Mouse (Mus musculus): ENCODE data around the gene 1500011B03Rik. TPM values are rescaled to one million over a fixed set of nuclear protein-coding genes. Genes with fewer than 3 reads are reported as not detected.
A peak's percentile ranks its signal among the peaks of the same experiment; 100 is the strongest.

1500011B03Rik gene
- polyA plus RNA-seq, 1 experiment: 5.8 TPM

DNA sequence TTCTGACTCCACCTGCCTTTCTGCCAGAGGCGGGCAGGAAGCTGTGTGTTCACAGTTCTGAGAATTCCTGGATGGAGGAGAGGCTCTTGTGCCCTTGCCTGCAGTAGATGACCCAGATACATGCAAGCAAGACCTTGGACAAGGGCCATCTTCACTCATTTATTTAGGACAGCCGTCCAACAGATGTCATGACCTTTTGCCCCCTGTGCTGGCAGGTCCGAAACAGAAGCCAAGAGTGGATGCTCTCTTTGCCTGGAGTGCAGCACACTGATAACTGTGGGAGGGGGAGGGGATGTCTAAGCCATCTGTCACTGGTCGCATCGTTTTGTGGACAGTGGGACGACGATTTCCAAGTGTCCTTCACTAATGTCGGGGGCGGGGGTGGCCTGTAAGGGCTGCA is 28.0 kb downstream of the 1500011B03Rik start:
- Histone ChIP-seq H3K36me3 (ENCODE audit: control insufficient read depth) (peaks cover 98% of the 10 kb centered on the region), H3K27me3 (ENCODE audit: control insufficient read depth) (no peaks in the 10 kb centered on the region), H3K9me3 (ENCODE audit: control insufficient read depth, low read length) (peaks cover 6% of the 10 kb centered on the region), H3K4me1 (ENCODE audit: control insufficient read depth) (peaks cover 19% of the 10 kb centered on the region), H3K4me3 (replicated peaks) (no peak overlapping the region)
- TF ChIP-seq GATA1 (IDR thresholded peaks at IDR 0.05; ENCODE audit: low read length) (no peak), TAL1 (IDR thresholded peaks at IDR 0.05; ENCODE audit: low read length) (no peak)

DNA sequence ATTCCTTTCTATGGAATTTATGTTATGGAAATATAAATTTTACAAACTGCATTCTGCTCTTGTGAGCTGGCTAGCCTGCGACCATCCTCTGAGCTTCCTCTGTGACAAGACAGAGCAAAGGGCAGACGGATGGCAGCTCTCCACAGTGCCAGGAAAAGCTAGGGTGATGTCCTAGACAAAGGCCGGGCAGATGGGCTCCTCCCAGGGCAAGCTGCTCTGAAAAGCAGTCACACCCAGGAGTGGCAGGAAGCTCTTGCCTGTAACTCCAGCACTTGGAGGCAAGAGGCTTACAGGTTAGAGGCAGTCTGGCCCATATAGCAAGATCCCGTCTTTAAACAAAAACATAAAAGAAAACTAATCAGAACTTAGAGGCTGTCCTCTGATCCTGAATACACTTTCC is 28.7 kb downstream of the 1500011B03Rik start:
- Histone ChIP-seq H3K27me3 (ENCODE audit: control insufficient read depth) (no peaks in the 10 kb centered on the region), H3K9me3 (ENCODE audit: control insufficient read depth, low read length) (peaks cover 6% of the 10 kb centered on the region), H3K36me3 (ENCODE audit: control insufficient read depth) (peaks cover 96% of the 10 kb centered on the region), H3K4me3 (replicated peaks) (no peak overlapping the region), H3K4me1 (ENCODE audit: control insufficient read depth) (peaks cover 19% of the 10 kb centered on the region)
- TF ChIP-seq GATA1 (IDR thresholded peaks at IDR 0.05; ENCODE audit: low read length) (no peak), TAL1 (IDR thresholded peaks at IDR 0.05; ENCODE audit: low read length) (no peak)

DNA sequence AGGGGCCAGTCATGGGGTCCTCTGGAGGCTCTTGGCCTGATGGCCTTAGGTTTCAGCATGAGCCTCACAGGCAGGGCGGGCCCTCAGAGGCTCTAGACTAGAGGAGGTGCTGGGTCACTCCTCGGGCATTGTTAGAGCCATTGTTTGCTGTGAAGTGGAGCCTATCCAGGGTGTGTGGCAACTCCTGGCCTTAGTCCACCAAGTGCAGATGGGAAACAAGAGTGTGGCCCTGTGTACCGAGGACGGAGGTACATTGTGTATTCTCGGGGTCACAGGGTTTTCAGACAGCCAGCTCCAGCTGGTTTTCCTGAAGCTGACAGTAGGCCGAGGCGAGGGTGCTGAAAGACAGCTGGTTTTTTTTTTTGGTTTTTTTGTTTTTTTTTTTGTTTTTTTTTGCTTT is 30.0 kb downstream of the 1500011B03Rik start:
- Histone ChIP-seq H3K36me3 (ENCODE audit: control insufficient read depth) (peaks cover 96% of the 10 kb centered on the region), H3K4me1 (ENCODE audit: control insufficient read depth) (peaks cover 19% of the 10 kb centered on the region), H3K4me3 (replicated peaks) (no peak overlapping the region), H3K27me3 (ENCODE audit: control insufficient read depth) (no peaks in the 10 kb centered on the region), H3K9me3 (ENCODE audit: control insufficient read depth, low read length) (peaks cover 6% of the 10 kb centered on the region)
- TF ChIP-seq TAL1 (IDR thresholded peaks at IDR 0.05; ENCODE audit: low read length): no peak
- no peak for TF ChIP-seq GATA1 (IDR thresholded peaks at IDR 0.05; ENCODE audit: low read length)

DNA sequence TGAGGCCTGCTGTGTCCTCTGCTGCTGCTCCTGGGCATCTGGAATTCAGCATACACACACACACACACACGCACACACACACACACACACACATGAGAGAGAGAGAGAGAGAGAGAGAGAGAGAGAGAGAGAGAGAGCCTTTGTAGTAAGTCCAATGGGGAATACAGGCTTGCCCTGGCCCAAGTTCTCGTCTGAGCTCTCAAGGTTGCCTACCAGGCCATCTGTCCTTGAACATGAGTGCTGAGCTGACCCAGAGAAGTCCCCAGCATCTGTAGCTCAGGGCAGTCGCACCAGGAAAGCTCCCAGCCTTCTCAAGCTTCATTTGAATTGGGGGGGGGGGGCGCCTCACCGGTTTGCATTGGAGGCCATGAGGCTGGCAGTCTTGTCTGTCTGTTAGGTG is 38.1 kb downstream of the 1500011B03Rik start:
- Histone ChIP-seq H3K4me3 (replicated peaks) (peak overlapping the region; percentile 37), H3K27me3 (ENCODE audit: control insufficient read depth) (no peaks in the 10 kb centered on the region), H3K9me3 (ENCODE audit: control insufficient read depth, low read length) (no peaks in the 10 kb centered on the region), H3K4me1 (ENCODE audit: control insufficient read depth) (peaks cover 61% of the 10 kb centered on the region), H3K36me3 (ENCODE audit: control insufficient read depth) (peaks cover 67% of the 10 kb centered on the region)
- no peak for TF ChIP-seq TAL1 (IDR thresholded peaks at IDR 0.05; ENCODE audit: low read length)
- no peak for TF ChIP-seq GATA1 (IDR thresholded peaks at IDR 0.05; ENCODE audit: low read length)

DNA sequence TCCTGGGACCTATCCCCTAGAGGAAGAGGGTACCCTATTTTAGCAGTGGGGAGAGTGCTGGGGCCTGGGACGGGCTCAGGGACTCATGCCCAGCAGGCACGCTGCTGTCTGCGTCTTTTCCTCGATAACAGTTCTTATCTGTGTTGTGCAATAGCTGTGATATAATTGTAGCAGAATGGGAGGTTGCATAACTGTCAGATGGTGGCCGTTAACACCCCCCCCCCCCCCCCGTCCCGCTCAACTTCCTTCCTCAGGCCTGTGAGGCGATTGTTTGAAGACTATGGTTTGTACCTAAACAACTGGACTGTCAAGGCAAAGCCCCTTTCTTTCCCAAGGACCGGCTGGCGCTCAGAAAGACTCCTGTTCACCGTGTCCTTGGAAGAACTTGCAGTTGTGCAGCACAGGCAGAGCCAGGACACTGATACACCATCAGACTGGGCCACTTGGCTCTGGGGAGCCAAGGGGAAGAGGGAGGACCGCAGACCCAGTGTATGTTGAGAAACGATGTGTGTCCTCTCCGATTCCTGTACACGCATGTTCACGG is 38.6 kb downstream of the 1500011B03Rik start:
- no peaks in the 10 kb centered on the region for H3K27me3 ChIP-seq (ENCODE audit: control insufficient read depth)
- H3K36me3 ChIP-seq (ENCODE audit: control insufficient read depth): peaks cover 63% of the 10 kb centered on the region
- H3K9me3 ChIP-seq (ENCODE audit: control insufficient read depth, low read length): no peaks in the 10 kb centered on the region
- H3K4me3 ChIP-seq (replicated peaks): peak overlapping the region; percentile 37
- peaks cover 66% of the 10 kb centered on the region for H3K4me1 ChIP-seq (ENCODE audit: control insufficient read depth)
- TF ChIP-seq TAL1 (IDR thresholded peaks at IDR 0.05; ENCODE audit: low read length): no peak; the same call in 2 of the 3 replicates
- TF ChIP-seq GATA1 (IDR thresholded peaks at IDR 0.05; ENCODE audit: low read length): 0 out of 2 replicates have a peak, but pooled peaks have one; percentile 11

DNA sequence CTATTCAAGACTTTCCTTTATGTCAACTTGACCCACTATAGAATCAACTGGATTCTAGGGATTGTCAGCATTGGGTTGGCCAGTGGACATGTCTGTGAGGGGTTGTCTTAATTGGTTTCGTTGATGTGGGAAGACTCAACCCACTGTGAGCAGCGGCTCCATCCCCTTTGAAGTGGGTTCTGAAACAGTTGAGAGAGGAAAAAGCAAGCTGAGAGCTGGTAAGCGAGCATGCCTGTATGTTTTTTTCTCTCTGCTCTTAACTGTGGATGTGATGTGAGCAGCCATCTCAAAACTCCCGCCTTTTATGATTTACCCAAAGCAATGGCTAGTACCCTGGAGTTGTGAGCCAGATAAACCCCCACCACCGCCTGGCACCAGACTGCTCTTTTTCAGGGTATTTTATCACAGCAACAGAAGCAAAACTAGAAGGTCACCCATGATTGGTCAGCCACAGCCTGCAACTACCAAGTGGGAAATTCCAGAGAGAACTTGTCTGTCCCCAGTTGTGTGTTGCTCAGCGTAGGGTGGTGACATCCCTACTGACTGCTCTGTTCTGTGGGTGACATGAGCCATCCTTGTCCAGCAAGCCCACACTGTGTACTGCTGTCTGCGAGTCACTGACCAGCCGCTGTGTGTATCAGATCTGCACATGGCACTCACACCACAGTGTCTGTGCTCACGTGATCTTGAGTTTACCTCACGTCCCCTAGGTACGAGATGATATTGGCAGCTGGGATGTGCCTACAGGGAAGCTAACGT is 39.7 kb downstream of the 1500011B03Rik start:
- TF ChIP-seq TAL1 (IDR thresholded peaks at IDR 0.05; ENCODE audit: low read length) (no peak), GATA1 (IDR thresholded peaks at IDR 0.05; ENCODE audit: low read length) (no peak)
- H3K27me3 ChIP-seq (ENCODE audit: control insufficient read depth): no peaks in the 10 kb centered on the region
- peaks cover 77% of the 10 kb centered on the region for H3K4me1 ChIP-seq (ENCODE audit: control insufficient read depth)
- no peak overlapping the region for H3K4me3 ChIP-seq (replicated peaks)
- no peaks in the 10 kb centered on the region for H3K9me3 ChIP-seq (ENCODE audit: control insufficient read depth, low read length)
- peaks cover 54% of the 10 kb centered on the region for H3K36me3 ChIP-seq (ENCODE audit: control insufficient read depth)

DNA sequence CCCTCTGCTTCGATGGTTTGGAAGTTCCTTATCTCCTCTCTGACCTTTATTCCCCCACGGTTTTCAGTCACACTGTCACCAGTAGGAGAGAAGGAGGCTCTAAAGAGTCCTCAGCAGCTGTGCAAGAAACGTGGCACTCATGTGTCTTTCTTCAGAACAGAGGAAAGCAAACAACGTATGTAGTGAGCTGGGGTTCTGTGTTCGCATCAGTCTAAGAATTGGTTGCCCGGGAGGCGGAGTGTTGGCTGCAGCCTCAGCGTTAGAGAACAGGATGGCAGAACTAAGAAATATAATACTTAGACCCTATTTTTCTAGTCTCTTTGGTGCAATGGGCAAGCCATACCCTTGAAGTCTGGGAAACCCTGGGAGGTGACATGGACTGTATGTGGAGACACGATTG is 40.3 kb downstream of the 1500011B03Rik start:
- H3K27me3 ChIP-seq (ENCODE audit: control insufficient read depth): no peaks in the 10 kb centered on the region
- no peak for TF ChIP-seq TAL1 (IDR thresholded peaks at IDR 0.05; ENCODE audit: low read length)
- no peak for TF ChIP-seq GATA1 (IDR thresholded peaks at IDR 0.05; ENCODE audit: low read length)
- no peaks in the 10 kb centered on the region for H3K9me3 ChIP-seq (ENCODE audit: control insufficient read depth, low read length)
- no peak overlapping the region for H3K4me3 ChIP-seq (replicated peaks)
- H3K4me1 ChIP-seq (ENCODE audit: control insufficient read depth): peaks cover 82% of the 10 kb centered on the region
- H3K36me3 ChIP-seq (ENCODE audit: control insufficient read depth): peaks cover 48% of the 10 kb centered on the region

DNA sequence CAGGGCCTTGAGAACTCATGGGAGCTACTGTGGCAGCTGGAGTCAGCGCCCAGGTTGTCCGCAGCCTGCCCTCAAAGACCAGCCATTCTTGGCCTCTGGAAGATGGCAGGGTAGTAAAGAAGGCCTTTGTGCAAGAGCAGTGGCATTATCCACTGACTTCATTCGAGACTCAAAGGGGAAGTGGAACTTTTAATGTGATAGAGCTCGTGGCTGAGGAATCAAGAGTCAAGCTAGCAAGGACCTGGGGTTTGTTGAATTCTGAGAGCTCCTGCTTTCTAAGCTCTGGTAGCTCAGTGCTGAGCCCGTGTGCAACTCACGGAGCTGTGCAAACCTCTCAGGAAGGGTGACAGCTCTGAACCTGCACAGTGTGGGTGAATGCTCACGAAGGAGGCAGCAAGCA is 42.4 kb downstream of the 1500011B03Rik start:
- Histone ChIP-seq H3K36me3 (ENCODE audit: control insufficient read depth) (peaks cover 32% of the 10 kb centered on the region), H3K27me3 (ENCODE audit: control insufficient read depth) (no peaks in the 10 kb centered on the region), H3K4me1 (ENCODE audit: control insufficient read depth) (peaks cover 94% of the 10 kb centered on the region), H3K9me3 (ENCODE audit: control insufficient read depth, low read length) (no peaks in the 10 kb centered on the region), H3K4me3 (replicated peaks) (no peak overlapping the region)
- no peak for TF ChIP-seq TAL1 (IDR thresholded peaks at IDR 0.05; ENCODE audit: low read length)
- no peak for TF ChIP-seq GATA1 (IDR thresholded peaks at IDR 0.05; ENCODE audit: low read length)

DNA sequence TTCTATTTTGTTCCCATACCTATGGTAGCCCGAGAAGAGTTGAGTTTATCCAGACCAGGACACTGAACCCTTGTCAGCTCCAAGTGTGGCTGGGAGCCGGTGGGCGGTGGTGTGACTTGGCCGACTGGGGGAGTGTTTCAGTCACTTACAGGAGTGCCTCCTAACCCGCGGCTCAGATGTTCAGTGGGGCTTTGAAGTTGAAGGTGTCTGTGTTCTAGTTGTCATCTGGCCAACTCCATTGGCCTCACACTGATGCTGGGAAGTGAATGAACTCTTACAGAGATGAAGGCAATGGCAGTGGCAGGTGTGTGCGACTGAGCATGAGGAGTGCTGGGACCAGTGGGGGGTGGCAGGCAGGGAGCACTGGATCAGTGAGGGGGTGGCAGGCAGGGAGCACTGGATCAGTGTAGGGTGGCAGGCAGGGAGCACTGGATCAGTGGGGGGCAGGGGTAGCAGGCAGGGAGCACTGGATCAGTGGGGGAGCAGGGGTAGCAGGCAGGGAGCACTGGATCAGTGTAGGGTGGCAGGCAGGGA is 43.2 kb downstream of the 1500011B03Rik start:
- TF ChIP-seq GATA1 (IDR thresholded peaks at IDR 0.05; ENCODE audit: low read length) (no peak), TAL1 (IDR thresholded peaks at IDR 0.05; ENCODE audit: low read length) (no peak)
- H3K27me3 ChIP-seq (ENCODE audit: control insufficient read depth): no peaks in the 10 kb centered on the region
- no peak overlapping the region for H3K4me3 ChIP-seq (replicated peaks)
- peaks cover 94% of the 10 kb centered on the region for H3K4me1 ChIP-seq (ENCODE audit: control insufficient read depth)
- peaks cover 26% of the 10 kb centered on the region for H3K36me3 ChIP-seq (ENCODE audit: control insufficient read depth)
- H3K9me3 ChIP-seq (ENCODE audit: control insufficient read depth, low read length): no peaks in the 10 kb centered on the region
